Comparison of ENCODE assay signal across 8 mouse cellular contexts in the genomic region with DNA sequence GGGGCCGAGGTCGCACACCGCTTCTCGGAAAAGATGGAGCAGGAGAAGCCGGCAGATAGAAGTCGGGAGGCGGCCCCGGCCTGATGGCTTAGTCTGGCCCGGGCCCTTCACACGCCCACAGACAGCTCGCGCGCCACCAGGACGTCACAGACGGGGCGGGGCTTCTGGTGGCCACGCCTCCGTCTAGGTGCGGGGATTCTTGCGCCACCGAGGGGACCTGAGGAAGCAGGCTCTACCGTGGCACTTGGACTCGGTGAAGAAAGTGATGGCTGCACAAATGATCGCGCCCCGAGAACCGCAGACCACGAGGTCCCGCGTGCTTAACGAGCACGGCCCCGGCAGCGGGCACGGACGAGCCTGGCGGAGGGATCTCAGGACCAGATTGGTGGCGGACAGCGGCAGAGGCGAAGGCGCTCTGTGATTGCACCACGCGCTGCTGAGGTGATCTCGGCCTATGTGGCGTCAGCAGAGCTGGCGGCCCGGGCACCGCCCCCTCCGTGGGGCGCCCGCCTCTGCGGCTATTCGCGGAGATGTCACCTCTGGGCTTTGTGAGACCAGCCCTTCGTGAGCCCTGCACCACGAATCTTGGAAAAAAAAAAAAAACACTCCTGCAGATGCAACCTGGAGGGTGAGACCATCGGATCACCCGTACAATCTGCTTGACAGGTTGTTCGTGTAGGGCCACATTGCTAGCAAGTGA. TPM values are rescaled to one million over a fixed set of nuclear protein-coding genes. Genes with fewer than 3 reads are reported as not detected.
DNase-seq lines count a peak whose midpoint lies in the region; ATAC-seq and TF ChIP-seq lines count a peak whose summit lies in the region.

Cyp51 (minus strand) TSS at position 406 of the 700 bp plus-strand sequence.

- H3K4me2 ChIP-seq in CH12.LX (ENCODE audit: insufficient read depth, low read depth, poor library complexity, severe bottlenecking) = peak within 1 kb of the TSS; percentile 79
- peak within 1 kb of the TSS; percentile 59 for H3K4me2 ChIP-seq in forebrain, embryonic 12.5 days
- peak within 1 kb of the TSS; percentile 100 for H3K4me2 ChIP-seq in heart, postnatal 0 days (ENCODE audit: low read depth, low read length)
- peak within 1 kb of the TSS; percentile 96 for H3K4me2 ChIP-seq in liver, embryonic 16.5 days (ENCODE audit: low read depth, low read length)
- peak within 1 kb of the TSS; percentile 76 for H3K4me2 ChIP-seq in neural tube, embryonic 13.5 days

- peaks cover 17 to 33% of the 10 kb centered on the region in 2 experiments for H3K36me3 ChIP-seq in CH12.LX (replicated peaks in 1 of 2; ENCODE audit: control insufficient read depth in 1 of 2, insufficient read depth in 1 of 2, low read length in 1 of 2)
- H3K36me3 ChIP-seq in forebrain, embryonic 12.5 days (replicated peaks) = peaks cover 30% of the 10 kb centered on the region
- peaks cover 21% of the 10 kb centered on the region for H3K36me3 ChIP-seq in heart, postnatal 0 days (replicated peaks; ENCODE audit: control insufficient read depth, insufficient read depth, low read length)
- peaks cover 5% of the 10 kb centered on the region; the same call in 1 of the 2 replicates for H3K36me3 ChIP-seq in liver, embryonic 16.5 days (ENCODE audit: control insufficient read depth, insufficient read depth)
- peaks cover 29% of the 10 kb centered on the region for H3K36me3 ChIP-seq in neural tube, embryonic 13.5 days
- no peaks in the 10 kb centered on the region for H3K36me3 ChIP-seq in testis, adult 2 months (ENCODE audit: control insufficient read depth, insufficient read depth, low read length)

- peak within 1 kb of the TSS; percentile 74 for H3K9ac ChIP-seq in CH12.LX (ENCODE audit: insufficient read depth, low read depth)
- H3K9ac ChIP-seq in forebrain, embryonic 12.5 days = peak within 1 kb of the TSS; percentile 92
- peak within 1 kb of the TSS; percentile 82 for H3K9ac ChIP-seq in heart, postnatal 0 days (replicated peaks; ENCODE audit: low read depth, low read length)
- peak within 1 kb of the TSS; percentile 76 for H3K9ac ChIP-seq in liver, embryonic 16.5 days (ENCODE audit: low read depth, low read length)
- peak within 1 kb of the TSS; percentile 95 for H3K9ac ChIP-seq in neural tube, embryonic 13.5 days

- peaks cover 3% of the 10 kb centered on the region for H3K9me3 ChIP-seq in CH12.LX (replicated peaks; ENCODE audit: low read length)
- no peaks in the 10 kb centered on the region for H3K9me3 ChIP-seq in forebrain, embryonic 12.5 days
- no peaks in the 10 kb centered on the region for H3K9me3 ChIP-seq in heart, postnatal 0 days (replicated peaks; ENCODE audit: control insufficient read depth, low read length)
- H3K9me3 ChIP-seq in liver, embryonic 16.5 days (replicated peaks; ENCODE audit: control insufficient read depth, low read length) = no peaks in the 10 kb centered on the region
- H3K9me3 ChIP-seq in neural tube, embryonic 13.5 days = no peaks in the 10 kb centered on the region

- peaks cover 21% of the 10 kb centered on the region for H3K79me2 ChIP-seq in CH12.LX (replicated peaks; ENCODE audit: control insufficient read depth, extremely low read depth, insufficient read depth, poor library complexity, severe bottlenecking)

- dilution Hi-C loops in CH12.LX (cut with MboI; ENCODE audit: extremely low pct_ligation_motif_present, extremely low pct_unique_long_range_greater_than_20kb, low sequenced_read_pairs) = no loop called here

- TF ChIP-seq CTCF in CH12.LX (conservative IDR thresholded peaks at IDR 0.05 in 1 of 2, IDR thresholded peaks at IDR 0.05 in 1 of 2; ENCODE audit: low read depth in 2 of 2, low read length in 2 of 2) = no peak
- no peak for TF ChIP-seq CTCF in heart, postnatal 0 days (IDR thresholded peaks at IDR 0.05; ENCODE audit: low read depth)
- TF ChIP-seq CTCF in testis, adult 2 months (IDR thresholded peaks at IDR 0.05; ENCODE audit: control insufficient read depth, insufficient read depth, insufficient replicate concordance, low read depth, low read length) = no peak

- peak; percentile 74 for TF ChIP-seq POLR2A in CH12.LX (IDR thresholded peaks at IDR 0.05; ENCODE audit: low read depth, low read length)
- peak; percentile 51 for TF ChIP-seq POLR2A in testis, adult 2 months (IDR thresholded peaks at IDR 0.05; ENCODE audit: control insufficient read depth, low read depth, low read length)

- no peak for TF ChIP-seq RAD21 in CH12.LX (IDR thresholded peaks at IDR 0.05; ENCODE audit: low read depth, low read length)

- WGBS in forebrain, embryonic 12.5 days = under 1% methylated on average over 58 of the region's 59 CpGs
- WGBS in heart, postnatal 0 days = under 1% methylated on average over 59 of the region's 59 CpGs
- under 1% methylated on average over 59 of the region's 59 CpGs for WGBS in liver, embryonic 16.5 days (ENCODE audit: insufficient replicate concordance)
- under 1% methylated on average over 59 of the region's 59 CpGs for WGBS in neural tube, embryonic 13.5 days

- in situ Hi-C loops in CH12.LX (cut with MboI; ENCODE audit: low pct_ligation_motif_present, low pct_unique_long_range_greater_than_20kb, low sequenced_read_pairs) = loop anchor here (10.0 kb wide), 1 partner anchor 80 kb away; no protein-coding TSS in a partner anchor

- peaks cover 8 to 32% of the 10 kb centered on the region in 2 experiments; a peak in 3 of 4 replicates for H3K4me1 ChIP-seq in CH12.LX (ENCODE audit: control insufficient read depth in 1 of 2, insufficient read depth in 2 of 2)
- peaks cover 7% of the 10 kb centered on the region for H3K4me1 ChIP-seq in forebrain, embryonic 12.5 days
- peaks cover 8% of the 10 kb centered on the region; the same call in 1 of the 2 replicates for H3K4me1 ChIP-seq in heart, postnatal 0 days (ENCODE audit: control insufficient read depth, insufficient read depth)
- H3K4me1 ChIP-seq in liver, embryonic 16.5 days (ENCODE audit: control insufficient read depth, low read depth, low read length) = peaks cover 3% of the 10 kb centered on the region
- peaks cover 32% of the 10 kb centered on the region for H3K4me1 ChIP-seq in neural tube, embryonic 13.5 days (replicated peaks)
- H3K4me1 ChIP-seq in testis, adult 2 months (ENCODE audit: control insufficient read depth, insufficient read depth, low read length) = peaks cover 5% of the 10 kb centered on the region

- DNase-seq in CH12.LX (ENCODE audit: extremely low read depth) = peak; percentile 91
- DNase-seq in c-Kit-positive CD71-positive TER-119-negative erythroid progenitor cells, embryonic 14.5 days (ENCODE audit: low read depth) = peak; percentile 78
- DNase-seq in heart, postnatal 0 days (ENCODE audit: low spot score) = peak; percentile 90
- DNase-seq in kidney, postnatal 4 days = peak; percentile 90 to 94

- H3K4me3 ChIP-seq in CH12.LX (replicated peaks in 1 of 3; ENCODE audit: low read depth in 2 of 3, low read length in 2 of 3, poor library complexity in 1 of 3) = peak within 1 kb of the TSS; percentile 94 to 100 (median 99)
- H3K4me3 ChIP-seq in forebrain, embryonic 12.5 days (replicated peaks) = peak within 1 kb of the TSS; percentile 94
- peak within 1 kb of the TSS; percentile 97 for H3K4me3 ChIP-seq in heart, postnatal 0 days (ENCODE audit: low read depth, low read length)
- peak within 1 kb of the TSS; percentile 87 for H3K4me3 ChIP-seq in liver, embryonic 16.5 days (ENCODE audit: low read depth, low read length)
- peak within 1 kb of the TSS; percentile 95 for H3K4me3 ChIP-seq in neural tube, embryonic 13.5 days
- peak within 1 kb of the TSS; percentile 92 for H3K4me3 ChIP-seq in testis, adult 2 months (ENCODE audit: control insufficient read depth, low read depth, low read length)

- H3K27me3 ChIP-seq in CH12.LX (replicated peaks) = no peaks in the 10 kb centered on the region
- H3K27me3 ChIP-seq in forebrain, embryonic 12.5 days = no peaks in the 10 kb centered on the region
- no peaks in the 10 kb centered on the region for H3K27me3 ChIP-seq in heart, postnatal 0 days (ENCODE audit: control insufficient read depth, insufficient read depth, low read length)
- H3K27me3 ChIP-seq in liver, embryonic 16.5 days (ENCODE audit: control insufficient read depth, insufficient read depth, low read depth, low read length) = no peaks in the 10 kb centered on the region
- no peaks in the 10 kb centered on the region for H3K27me3 ChIP-seq in neural tube, embryonic 13.5 days
- no peaks in the 10 kb centered on the region for H3K27me3 ChIP-seq in testis, adult 2 months (ENCODE audit: control insufficient read depth, insufficient read depth, low read length)

- peak; percentile 97 for ATAC-seq in forebrain, embryonic 12.5 days (ENCODE audit: low FRiP score)
- peak; percentile 97 for ATAC-seq in heart, postnatal 0 days (ENCODE audit: insufficient read depth, low read depth)
- ATAC-seq in liver, embryonic 16.5 days (ENCODE audit: low read depth) = peak; percentile 96
- peak; percentile 99 for ATAC-seq in neural tube, embryonic 13.5 days (ENCODE audit: low read depth)

- TF ChIP-seq EP300 in CH12.LX (IDR thresholded peaks at IDR 0.05; ENCODE audit: low read length) = no peak
- TF ChIP-seq EP300 in heart, postnatal 0 days (IDR thresholded peaks at IDR 0.05; ENCODE audit: low read depth) = no peak

- peak within 1 kb of the TSS; percentile 90 for H3K27ac ChIP-seq in CH12.LX (ENCODE audit: insufficient read depth, low read depth)
- H3K27ac ChIP-seq in forebrain, embryonic 12.5 days = peak within 1 kb of the TSS; percentile 99
- peak within 1 kb of the TSS; percentile 71 for H3K27ac ChIP-seq in heart, postnatal 0 days (ENCODE audit: low read depth)
- peak within 1 kb of the TSS; percentile 88 for H3K27ac ChIP-seq in liver, embryonic 16.5 days (ENCODE audit: low read length)
- peak within 1 kb of the TSS; percentile 99 for H3K27ac ChIP-seq in neural tube, embryonic 13.5 days (replicated peaks)
- peak within 1 kb of the TSS; percentile 96 for H3K27ac ChIP-seq in testis, adult 2 months (ENCODE audit: control insufficient read depth, insufficient read depth, low read depth, low read length)

TF ChIP-seq in CH12.LX, 34 proteins besides CTCF, POLR2A, EP300 and RAD21 (continues in another document):
- TF ChIP-seq SIN3A (IDR thresholded peaks at IDR 0.05; ENCODE audit: low read length) (peak; percentile 67), CHD2 (IDR thresholded peaks at IDR 0.05; ENCODE audit: low read length) (0 out of 2 replicates have a peak, but pooled peaks have one; percentile 24), ZC3H11A (IDR thresholded peaks at IDR 0.05; ENCODE audit: low read depth, low read length) (no peak), ZKSCAN1 (IDR thresholded peaks at IDR 0.05; ENCODE audit: borderline replicate concordance, low read depth, low read length) (no peak)

RNA-seq across cellular contexts. Expression of gene Cyp51, which starts in this region (rescaled TPM):
- total RNA-seq in CH12.LX (2012; rRNA removed) = 107 and 116 TPM in 2 replicates
- 287 and 374 TPM in 2 replicates for total RNA-seq in CH12.LX (2014; rRNA removed)
- 139 and 148 TPM in 2 replicates for polyA plus RNA-seq in CH12.LX (2012; ENCODE audit: insufficient read length, low read depth)
- 147 and 150 TPM in 2 replicates for polyA plus RNA-seq in forebrain, embryonic 12.5 days (2016; fragmentation: Nextera tagmentation; extraction: Ambion mirVana)
- total RNA-seq in heart, postnatal 0 days (2014; rRNA removed; ENCODE audit: low replicate concordance) = 24.3 and 48.0 TPM in 2 replicates
- polyA plus RNA-seq in heart, postnatal 0 days (2015; fragmentation: Nextera tagmentation; extraction: Ambion mirVana) = 15.4 and 18.5 TPM in 2 replicates
- polyA plus RNA-seq in liver, embryonic 16.5 days (2015; fragmentation: Nextera tagmentation; extraction: Ambion mirVana) = 62.3 and 64.9 TPM in 2 replicates
- polyA plus RNA-seq in neural tube, embryonic 13.5 days (2015; fragmentation: Nextera tagmentation; extraction: Ambion mirVana) = 115 and 127 TPM in 2 replicates
- 72.9 and 88.0 TPM in 2 replicates for polyA plus RNA-seq in testis, adult 2 months (2012; rRNA removed)

Comparison
In these comparisons a context has a peak if more than half of its experiments do, and no peak if none do; other contexts are left out.
1. Peak in every context shown above with its lines: DNase-seq, ATAC-seq, H3K4me3 ChIP-seq and H3K27ac ChIP-seq.